Mouse (Mus musculus): ENCODE results near the gene Prdx5. TPM values are rescaled to one million over a fixed set of nuclear protein-coding genes. Genes with fewer than 3 reads are reported as not detected.

The Prdx5 gene
- 235 and 243 TPM in 2 replicates for polyA plus RNA-seq (2012; ENCODE audit: low replicate concordance)

DNA sequence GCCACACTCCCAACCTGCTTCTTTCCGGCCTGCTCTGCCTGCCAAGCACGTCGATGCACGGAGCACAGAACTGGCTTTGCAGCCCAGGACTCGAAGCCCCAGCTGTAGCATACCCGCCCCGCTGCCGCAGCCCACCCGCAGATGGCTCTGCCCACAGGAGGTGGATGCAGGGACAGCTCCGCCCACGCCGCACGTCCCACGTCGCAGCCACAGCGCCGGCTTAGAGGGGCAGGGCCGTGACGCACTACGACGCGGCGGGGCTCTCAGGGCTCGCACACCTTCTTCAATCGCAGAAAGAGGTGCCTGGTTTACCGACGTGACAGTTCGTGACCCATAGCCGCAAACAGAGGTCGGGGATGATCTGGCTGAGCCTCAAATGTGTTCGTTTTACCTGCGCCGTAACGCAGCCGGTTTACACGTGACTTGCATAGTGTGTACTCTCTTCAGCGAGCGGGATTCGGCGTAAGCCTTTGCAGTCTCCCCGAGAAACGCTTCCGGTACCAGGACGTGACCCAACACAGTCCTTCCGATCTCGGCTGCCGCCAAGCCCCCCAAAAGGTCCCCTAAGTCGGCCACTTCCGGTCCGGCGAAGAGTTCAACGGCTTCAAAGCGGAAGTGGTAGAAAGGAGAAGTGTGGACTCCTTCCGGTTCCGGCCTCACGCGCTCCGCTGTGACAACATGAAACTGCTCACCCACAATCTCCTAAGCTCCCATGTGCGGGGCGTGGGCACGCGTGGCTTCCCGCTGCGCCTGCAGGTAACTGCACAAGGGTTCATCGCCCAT is at the start of gene Prdx5, which contains the start of gene Trmt112:
Gene Prdx5, minus strand, starts transcription at position 600 of the 783 bp plus-strand sequence.
Gene Trmt112, plus strand, starts transcription at position 192 of the 783 bp plus-strand sequence.

DNA sequence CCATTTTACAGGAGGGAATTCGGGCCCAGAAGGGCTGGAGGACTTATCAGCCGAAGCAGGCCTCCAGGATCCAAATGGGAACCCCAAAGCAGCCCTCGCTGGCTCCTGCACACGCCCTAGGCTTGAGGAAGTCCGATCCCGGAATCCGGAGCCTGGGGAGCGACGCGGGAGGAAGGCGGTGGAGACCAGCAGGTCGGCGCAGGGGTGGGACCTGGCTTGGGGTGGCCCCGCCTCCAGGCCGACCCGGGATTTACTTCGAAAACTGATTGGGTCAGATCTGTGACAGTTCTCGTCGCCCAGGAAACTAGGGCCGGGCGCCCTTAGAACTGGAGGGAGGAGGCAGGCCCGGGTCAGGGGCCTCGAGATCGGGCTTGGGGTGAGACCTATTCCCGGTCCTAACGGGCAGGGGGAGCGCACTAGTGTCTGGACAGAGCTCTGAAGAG is 32.4 kb upstream of the Prdx5 start, which contains the start of gene Gpr137:
Gene Gpr137, minus strand, starts transcription at position 232 of the 443 bp plus-strand sequence.

DNA sequence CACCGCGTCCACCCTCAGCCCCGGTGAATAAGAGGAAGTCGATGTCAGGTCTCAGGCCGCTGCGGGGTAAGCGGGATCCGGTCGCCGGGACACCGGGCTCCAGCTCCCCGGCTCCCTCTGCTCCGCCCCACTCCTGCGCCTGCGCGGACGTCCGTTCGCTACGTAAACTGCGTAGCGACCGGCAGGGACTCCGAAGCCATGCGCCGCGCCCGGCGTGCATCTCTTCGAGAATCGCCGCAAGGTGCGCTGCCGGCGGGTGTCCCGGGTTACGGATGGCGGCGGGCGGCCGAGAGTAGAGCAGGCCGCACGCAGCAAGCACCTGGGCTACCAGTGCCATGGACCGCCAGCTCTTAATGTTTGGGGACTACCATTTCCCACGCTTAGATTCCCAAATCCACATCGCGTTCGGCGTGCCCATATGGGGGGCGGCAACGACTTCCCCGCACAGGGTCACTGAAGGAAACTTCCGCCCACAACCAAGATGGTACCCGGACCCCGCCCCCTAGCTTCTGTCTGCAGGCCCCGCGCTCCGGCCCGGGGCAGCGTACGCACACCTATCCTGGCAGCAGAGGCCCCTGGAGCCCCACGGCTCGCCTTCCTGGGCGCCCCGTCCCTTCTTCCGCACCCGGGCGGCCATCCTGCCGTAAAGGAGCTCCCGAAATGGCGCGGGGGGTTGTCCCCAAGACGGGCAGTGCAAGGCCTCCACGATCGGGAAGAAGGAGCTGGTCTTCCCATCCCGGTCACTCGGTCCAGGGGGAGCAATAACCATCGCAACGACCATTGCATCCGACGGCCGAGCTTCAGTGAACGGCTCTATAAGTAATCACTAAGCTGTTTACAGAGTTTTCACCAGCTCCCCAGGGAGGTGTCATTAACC is 31.7 kb upstream of the Prdx5 start, which contains the start of gene Bad:
Gene Bad, plus strand, starts transcription at position 490 of the 877 bp plus-strand sequence.

DNA sequence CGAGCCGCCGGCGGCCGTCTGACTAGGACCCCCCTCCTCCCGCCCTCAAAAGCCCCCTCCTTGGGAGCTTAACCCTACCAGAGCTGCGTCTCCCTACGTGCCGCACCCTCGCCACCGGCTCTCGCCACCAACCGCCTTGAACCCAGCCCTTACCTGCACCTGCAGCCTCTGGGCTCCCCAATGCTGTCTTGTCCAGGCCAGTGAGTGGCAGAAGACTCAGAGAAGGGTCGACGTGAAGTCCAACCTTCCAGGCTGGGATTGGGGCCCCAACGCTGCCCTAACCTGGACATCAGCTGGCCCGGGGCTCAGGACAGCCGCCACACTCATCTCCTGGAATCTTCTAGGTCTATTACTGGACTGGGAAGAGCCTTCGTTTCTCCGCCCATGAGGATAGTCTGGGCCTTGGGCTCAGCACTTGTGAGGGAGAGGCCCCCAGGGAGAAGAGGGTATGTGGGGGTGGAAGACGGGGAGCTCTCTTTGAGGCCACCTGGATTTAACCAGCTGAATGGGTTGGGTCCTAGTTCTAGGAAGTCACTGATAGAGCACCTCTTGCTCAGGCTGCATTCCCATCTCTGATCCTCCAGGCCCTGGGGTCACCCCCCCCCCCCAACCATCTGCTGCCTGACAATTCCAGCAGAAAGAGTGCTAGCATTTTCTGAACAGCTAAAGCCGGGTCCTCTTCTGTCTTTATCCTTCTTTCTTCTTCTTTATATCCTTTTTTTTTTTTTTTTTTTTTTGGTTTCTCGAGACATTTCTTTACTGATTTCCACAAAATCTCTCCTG is 24.5 kb upstream of the Prdx5 start, which contains the start of gene Kcnk4:
Gene Kcnk4, minus strand, starts transcription at position 321 of the 783 bp plus-strand sequence.

DNA sequence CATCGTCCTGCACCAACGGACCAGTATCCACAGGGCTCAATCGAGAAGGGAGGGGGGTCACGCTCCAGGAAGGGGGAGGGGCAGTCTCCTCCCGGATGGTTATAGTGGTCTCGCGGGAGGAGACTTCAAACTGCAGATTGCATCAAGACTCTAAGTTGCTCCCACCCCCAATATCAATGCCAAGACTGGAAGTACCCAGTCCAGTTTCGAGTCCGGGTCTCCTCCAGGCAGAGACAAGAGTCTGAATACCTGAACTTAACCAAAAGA is 15.3 kb upstream of the Prdx5 start, which contains the start of gene Catsperz:
Gene Catsperz, minus strand, starts transcription at position 74 of the 267 bp plus-strand sequence.

DNA sequence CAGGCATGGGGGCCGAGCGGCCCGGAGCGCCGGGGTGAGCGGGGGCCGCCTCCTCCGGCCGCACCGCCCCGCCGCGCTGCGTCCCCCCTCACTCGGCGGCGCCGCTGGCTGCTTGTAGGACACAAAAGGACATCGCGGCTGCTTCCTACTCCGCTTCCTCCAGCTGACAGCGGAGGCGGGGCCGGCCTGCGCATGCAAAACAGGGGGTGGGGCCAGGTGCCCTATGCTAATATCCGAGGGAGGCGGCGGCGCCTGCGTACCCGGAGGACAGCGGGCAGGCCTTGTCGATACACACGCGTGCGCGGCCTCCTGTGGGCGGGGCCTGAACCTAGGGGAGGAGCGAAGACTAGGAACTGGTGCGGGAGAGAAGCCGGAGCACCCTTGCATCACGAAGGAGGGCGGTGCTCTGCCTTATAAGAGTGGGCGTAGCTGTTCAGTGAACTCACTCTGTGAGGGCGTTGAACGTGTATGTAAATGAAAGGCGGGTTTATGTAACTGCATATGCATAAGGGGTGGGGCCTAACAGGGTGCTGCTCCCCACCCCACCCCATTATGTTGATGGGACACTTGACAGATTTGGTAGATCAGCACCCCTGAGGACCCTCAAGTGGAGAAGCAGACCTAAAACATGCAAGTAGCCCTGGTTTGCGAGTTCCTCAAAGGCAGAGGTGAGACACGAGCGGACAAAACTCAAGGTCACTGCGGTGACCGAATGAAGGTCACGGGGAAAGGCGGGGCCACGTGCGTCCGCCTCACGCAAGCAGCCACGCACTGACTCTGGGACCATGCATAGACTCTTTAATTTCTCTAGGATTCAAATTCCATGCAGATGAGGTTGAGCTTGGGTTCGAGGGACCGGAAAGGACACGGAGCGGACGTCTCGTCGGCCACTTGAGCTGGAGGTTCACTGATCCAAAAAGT is 12.0 kb upstream of the Prdx5 start, which contains the start of gene Esrra:
Gene Esrra, minus strand, starts transcription at position 167 of the 921 bp plus-strand sequence.

DNA sequence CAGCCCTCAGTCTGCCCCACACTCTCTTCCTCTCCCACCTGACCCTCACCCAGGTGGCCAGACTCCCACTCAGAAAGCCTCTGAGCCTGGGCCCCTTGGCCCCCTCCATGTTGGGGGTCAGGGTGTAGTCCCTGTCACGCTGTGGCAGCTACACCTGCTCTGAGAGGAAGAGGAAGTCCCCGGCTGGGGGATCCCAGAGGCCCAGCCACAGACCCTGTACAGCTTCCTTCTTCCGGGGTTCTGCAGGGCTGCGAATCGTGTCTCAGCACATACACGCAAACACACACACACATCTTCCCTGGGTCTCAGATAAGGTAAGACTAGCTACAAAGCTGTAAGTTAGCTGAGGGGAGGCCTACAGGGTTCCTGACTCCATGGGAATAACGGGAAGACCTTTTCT is 51.9 kb downstream of the Prdx5 start, which contains the start of gene Ccdc88b:
Gene Ccdc88b, minus strand, starts transcription at position 181 of the 400 bp plus-strand sequence.

Other genes starting within 250 kb of the Prdx5 start
- 45.5 and 86.2 TPM in 2 replicates for gene Rps6ka4, start 69.5 kb downstream of the Prdx5 start, polyA plus RNA-seq (2012; ENCODE audit: low replicate concordance)
- 58.3 and 173 TPM in 2 replicates for gene Ccdc88b, start 51.9 kb downstream of the Prdx5 start, polyA plus RNA-seq (2012; ENCODE audit: low replicate concordance)
- 109 and 179 TPM in 2 replicates for gene Trmt112, start 408 bp downstream of the Prdx5 start, polyA plus RNA-seq (2012; ENCODE audit: low replicate concordance)
- 85.7 and 188 TPM in 2 replicates for gene Esrra, start 11.7 kb upstream of the Prdx5 start, polyA plus RNA-seq (2012; ENCODE audit: low replicate concordance)
- 0.13 TPM in 1 of 2 replicates, not detected in the other for gene Catsperz, start 15.3 kb upstream of the Prdx5 start, polyA plus RNA-seq (2012; ENCODE audit: low replicate concordance)
- not detected in 2 replicates for gene Kcnk4, start 24.4 kb upstream of the Prdx5 start, polyA plus RNA-seq (2012; ENCODE audit: low replicate concordance)
- gene Bad, start 31.8 kb upstream of the Prdx5 start, polyA plus RNA-seq (2012; ENCODE audit: low replicate concordance) = 51.8 and 69.7 TPM in 2 replicates
- gene Gpr137, start 32.4 kb upstream of the Prdx5 start, polyA plus RNA-seq (2012; ENCODE audit: low replicate concordance) = 64.1 and 122 TPM in 2 replicates
- gene Ppp1r14b, start 64.9 kb upstream of the Prdx5 start, polyA plus RNA-seq (2012; ENCODE audit: low replicate concordance) = 184 and 260 TPM in 2 replicates
- 19.1 and 35.7 TPM in 2 replicates for gene Plcb3, start 66.4 kb upstream of the Prdx5 start, polyA plus RNA-seq (2012; ENCODE audit: low replicate concordance)
- gene Fkbp2, start 70.4 kb upstream of the Prdx5 start, polyA plus RNA-seq (2012; ENCODE audit: low replicate concordance) = 149 and 301 TPM in 2 replicates
- gene Vegfb, start 77.5 kb upstream of the Prdx5 start, polyA plus RNA-seq (2012; ENCODE audit: low replicate concordance) = 55.0 and 101 TPM in 2 replicates
- gene Dnajc4, start 82.5 kb upstream of the Prdx5 start, polyA plus RNA-seq (2012; ENCODE audit: low replicate concordance) = 38.4 and 52.0 TPM in 2 replicates
- gene Nudt22, start 86.0 kb upstream of the Prdx5 start, polyA plus RNA-seq (2012; ENCODE audit: low replicate concordance) = 15.5 and 16.2 TPM in 2 replicates
- 3.4 and 3.5 TPM in 2 replicates for gene Trpt1, start 86.0 kb upstream of the Prdx5 start, polyA plus RNA-seq (2012; ENCODE audit: low replicate concordance)
- gene Fermt3, start 109.4 kb upstream of the Prdx5 start, polyA plus RNA-seq (2012; ENCODE audit: low replicate concordance) = 376 and 794 TPM in 2 replicates
- gene Stip1, start 129.9 kb upstream of the Prdx5 start, polyA plus RNA-seq (2012; ENCODE audit: low replicate concordance) = 21.6 and 62.7 TPM in 2 replicates
- 16.2 and 22.9 TPM in 2 replicates for gene Macrod1, start 146.7 kb upstream of the Prdx5 start, polyA plus RNA-seq (2012; ENCODE audit: low replicate concordance)
- gene Flrt1, start 195.6 kb upstream of the Prdx5 start, polyA plus RNA-seq (2012; ENCODE audit: low replicate concordance) = 0.04 TPM in 1 of 2 replicates, not detected in the other